Mouse (Mus musculus) kidney, adult 2 months (tissue): ENCODE measurements around the gene Exoc3.

ENCODE experiments used
- CTCF ChIP-seq: fragments of 200-500 bp; conservative IDR thresholded peaks from 2 replicates; pipeline ENCODE4 v1.5.1; 2011; ENCODE audit warnings: low read depth, mild to moderate bottlenecking, control low read depth, low read length, moderate library complexity, mixed read lengths; ENCODE audit not compliant: insufficient read depth, insufficient read length
- POLR2A ChIP-seq: fragments of 200-500 bp; IDR thresholded peaks from one replicate; pipeline ENCODE4 v1.6.1; 2011; ENCODE audit warnings: low read depth, low read length, control low read depth

DNA sequence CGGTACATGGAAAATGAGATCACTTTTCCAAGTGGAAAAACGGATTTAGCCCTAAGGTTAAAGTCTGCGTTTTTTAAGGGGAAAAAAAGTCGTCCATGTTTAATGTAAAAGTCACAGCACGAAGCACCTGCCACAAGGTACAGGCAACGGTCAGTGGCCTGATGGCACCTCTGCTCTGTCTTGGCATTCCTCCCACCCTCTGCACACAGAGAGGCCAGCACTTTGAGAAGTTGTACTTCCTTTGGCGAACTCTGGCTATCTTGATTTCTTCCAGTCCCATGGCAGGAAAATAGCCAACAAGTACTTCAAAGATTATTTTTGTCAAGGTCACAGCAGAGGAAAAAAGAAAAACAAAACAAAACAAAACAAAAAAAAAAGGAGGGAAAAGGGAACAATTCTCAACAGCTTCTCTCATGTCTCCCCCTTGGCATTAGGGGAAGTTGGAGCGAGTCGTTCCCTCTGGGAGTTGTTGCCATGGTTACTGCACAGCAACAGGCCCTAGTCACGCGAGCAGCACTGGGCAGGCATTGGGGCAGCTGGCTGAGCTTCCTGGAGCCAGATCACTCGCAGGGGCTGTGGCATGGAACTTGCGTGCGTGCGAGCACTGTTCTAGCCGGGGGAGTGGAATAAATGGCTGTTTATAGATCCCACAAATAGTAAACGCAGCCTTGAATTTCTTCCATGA, 36.8 kb upstream of the Exoc3 start:
- TF ChIP-seq POLR2A = no peak
- no peak for TF ChIP-seq CTCF
